Mouse (Mus musculus) erythroblast, embryonic 14.5 days (primary cell): Measurements from ENCODE around the gene Zmym6.

Source experiments
- GATA1 ChIP-seq: IDR thresholded peaks from 2 replicates; pipeline ENCODE4 v1.6.1; 2012; ENCODE audit warnings: low read length, inconsistent platforms, mixed read lengths
- TAL1 ChIP-seq: IDR thresholded peaks from 3 replicates; pipeline ENCODE4 v1.6.1; 2012; ENCODE audit warnings: low read length, inconsistent platforms, mixed read lengths

- TF ChIP-seq GATA1, result no peak
- TF ChIP-seq TAL1, result no peak
Measured at GRCm38 (mm10) chr4:127167731-127168130, 90.5 kb downstream of the Zmym6 start.
